8 mouse cellular contexts compared by ENCODE assay signal in the genomic region with DNA sequence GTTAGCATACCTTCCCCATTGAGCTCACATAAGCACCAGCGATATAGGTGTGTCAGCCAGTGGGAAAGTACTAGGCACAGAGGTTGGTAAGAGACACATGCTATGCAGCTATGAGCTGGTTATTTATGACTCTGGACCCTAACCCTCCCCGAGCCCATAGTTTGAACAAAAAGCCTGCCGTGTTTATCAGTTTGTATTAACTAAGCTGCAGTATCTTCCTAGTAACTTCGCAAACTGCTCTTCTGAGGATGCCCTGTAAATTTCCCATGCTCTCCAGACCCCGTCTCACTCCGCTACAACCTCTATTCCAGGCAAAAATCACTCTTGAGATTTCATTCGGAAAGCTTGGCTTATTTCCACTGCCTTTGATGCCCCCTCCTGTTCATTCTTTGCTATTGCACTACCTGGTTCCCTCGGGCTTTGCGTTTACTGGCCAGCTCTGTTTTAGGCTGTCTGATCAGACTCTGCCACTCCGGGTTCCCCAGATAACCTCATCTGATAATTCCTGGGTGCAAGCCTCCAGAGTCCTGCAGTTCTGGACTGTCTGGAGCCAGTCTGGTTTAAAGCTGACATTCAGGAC. TPM values are rescaled to one million over a fixed set of nuclear protein-coding genes. Genes with fewer than 3 reads are reported as not detected.
DNase-seq lines count a peak whose midpoint lies in the region.

No protein-coding gene starts in this region.

- peak; percentile 52 for DNase-seq in ovary, postnatal 14 days (ENCODE audit: low spot score)
- no peak for DNase-seq in ovary, adult 18-20 months (ENCODE audit: low spot score)
- DNase-seq in R1 (ENCODE audit: low read depth, low spot score) = peak; percentile 61
- peak; percentile 47 for DNase-seq in cerebellum, adult 9-11 months
- peak; percentile 35 for DNase-seq in heart, adult 8-10 months (ENCODE audit: low spot score)
- DNase-seq in layer of hippocampus, adult 9-10 months (ENCODE audit: low spot score) = peak; percentile 57
- peak; percentile 40 for DNase-seq in neural tube, embryonic 10.5 days (ENCODE audit: extremely low spot score, low spot score)
- DNase-seq in urinary bladder, postnatal 36 days (ENCODE audit: low spot score in 2 of 2) = peak; percentile 26 to 35

RNA-seq across cellular contexts. Expression of gene Tm9sf4, which starts 18.4 kb away (rescaled TPM):
- 10 to 100 TPM; 41.9 to 50.0 (median 45.1) TPM for total RNA-seq in heart, adult 8-10 months (2022)

RNA-seq across cellular contexts. Expression of gene Hck, which starts 34.4 kb away (rescaled TPM):
- total RNA-seq in heart, adult 8-10 months (2022) = 1 to 10 TPM in 2 of 4 experiments, under 1 TPM in 2; 0.72 to 1.2 (median 0.95) TPM
